Mouse (Mus musculus): Measurements from ENCODE around the gene Ddit4.

Ddit4 gene

GRCm38 (mm10) chr10:59915196-59915962, 36.3 kb downstream of the Ddit4 start:
- DNase-seq, result no peak

- no peak for DNase-seq
Measured at GRCm38 (mm10) chr10:59911561-59912198, 40.0 kb downstream of the Ddit4 start.

DNA sequence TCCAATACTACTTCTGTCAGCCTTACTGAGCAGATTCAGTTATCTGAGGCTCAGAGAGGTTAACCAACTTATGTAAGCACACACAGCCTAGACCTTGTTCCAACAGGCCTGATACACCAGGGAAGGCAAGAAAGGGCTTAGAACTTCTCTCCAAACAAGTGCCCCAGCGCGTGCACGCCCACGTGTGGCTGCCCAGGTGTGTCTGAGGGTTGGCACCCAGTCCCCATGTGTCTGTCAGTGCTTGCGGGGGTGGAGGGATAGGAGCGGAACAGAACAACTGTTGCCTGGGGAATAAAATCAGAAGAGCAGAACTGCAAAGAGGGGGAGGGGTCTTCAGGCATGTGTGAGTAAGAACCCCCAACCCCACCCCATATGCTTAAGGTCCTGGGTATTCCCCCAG, 40.5 kb downstream of the Ddit4 start:
- no peak for DNase-seq

DNA sequence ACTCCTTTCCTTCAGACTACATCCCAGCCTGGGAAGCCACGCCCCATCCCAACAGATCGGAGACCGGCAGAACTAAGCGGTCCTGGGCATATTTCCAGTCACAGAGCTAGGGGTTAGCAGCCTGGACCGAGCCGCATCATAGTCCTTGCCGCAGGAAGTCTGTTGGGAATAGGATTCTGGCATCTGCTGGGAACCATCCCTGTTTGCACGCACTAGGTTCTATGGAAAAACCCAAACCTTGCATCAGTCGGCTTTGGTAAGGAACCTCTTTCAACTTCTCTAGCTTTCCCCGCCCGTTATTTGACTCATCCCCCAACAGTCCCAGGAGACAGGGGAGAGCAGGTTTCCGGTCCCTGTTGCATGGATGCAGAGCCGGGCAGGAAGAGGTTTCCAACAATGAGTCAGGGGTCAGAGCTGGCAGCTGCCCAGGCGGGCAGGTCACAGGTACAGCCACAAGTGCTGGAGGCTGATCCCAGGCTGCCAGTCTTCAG, 42.2 kb downstream of the Ddit4 start:
- no peak for DNase-seq

DNA sequence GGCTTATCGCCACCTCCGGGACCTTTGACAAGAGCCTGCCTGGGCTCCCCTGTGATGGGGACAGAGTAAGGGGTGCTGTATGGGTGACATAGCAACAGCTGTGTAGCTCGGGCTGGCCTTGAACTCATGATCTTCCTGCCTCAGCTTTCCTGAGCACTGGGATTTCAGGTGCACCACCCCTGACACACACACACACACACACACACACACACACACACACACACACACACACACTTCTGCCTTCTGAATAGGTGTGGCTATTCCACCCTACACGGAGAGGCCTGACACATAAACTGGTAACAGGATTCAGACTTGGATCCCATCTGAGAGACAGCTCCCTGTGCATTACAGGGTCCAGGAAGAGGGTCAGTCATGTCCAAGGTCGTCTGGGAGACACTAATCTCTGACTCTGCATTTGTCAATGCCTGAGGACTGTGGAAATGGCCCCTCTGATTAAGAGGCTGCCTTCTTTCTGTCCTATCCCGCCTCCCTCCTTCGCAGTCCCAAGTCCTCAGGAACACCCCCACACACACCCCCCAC, 42.8 kb downstream of the Ddit4 start:
- DNase-seq, result no peak

DNA sequence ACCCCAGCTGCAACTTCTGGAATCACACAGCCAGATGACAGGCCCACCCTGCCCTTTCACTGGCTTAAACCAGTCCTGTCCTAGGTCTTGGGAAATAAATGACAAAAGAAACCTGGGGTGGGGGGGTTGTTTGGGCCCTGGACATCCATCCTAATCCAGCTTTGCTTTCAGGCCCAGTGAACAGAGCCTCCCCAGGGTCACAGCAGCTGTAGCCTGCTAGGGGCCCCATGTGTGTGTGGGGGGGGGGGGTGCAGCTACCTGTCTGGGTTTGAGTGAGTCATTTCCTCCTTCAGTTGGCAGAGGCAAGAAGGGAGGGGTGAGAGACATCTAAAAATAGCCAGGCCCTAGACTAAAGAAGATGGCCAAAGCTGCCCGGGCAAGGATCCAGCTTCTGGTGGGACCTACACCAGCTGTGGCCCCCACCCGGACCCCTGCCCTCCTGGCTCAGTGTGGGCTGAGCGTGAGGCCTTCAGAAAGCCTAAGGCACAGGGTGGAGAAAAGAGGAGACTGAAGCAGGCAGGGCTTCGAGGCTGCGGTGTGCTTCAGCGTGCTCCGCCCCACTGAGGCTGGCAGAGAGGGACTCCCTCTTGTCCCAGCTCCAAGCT, 43.8 kb downstream of the Ddit4 start:
- DNase-seq, result peak in 1 of 2 experiments; percentile 33

DNA sequence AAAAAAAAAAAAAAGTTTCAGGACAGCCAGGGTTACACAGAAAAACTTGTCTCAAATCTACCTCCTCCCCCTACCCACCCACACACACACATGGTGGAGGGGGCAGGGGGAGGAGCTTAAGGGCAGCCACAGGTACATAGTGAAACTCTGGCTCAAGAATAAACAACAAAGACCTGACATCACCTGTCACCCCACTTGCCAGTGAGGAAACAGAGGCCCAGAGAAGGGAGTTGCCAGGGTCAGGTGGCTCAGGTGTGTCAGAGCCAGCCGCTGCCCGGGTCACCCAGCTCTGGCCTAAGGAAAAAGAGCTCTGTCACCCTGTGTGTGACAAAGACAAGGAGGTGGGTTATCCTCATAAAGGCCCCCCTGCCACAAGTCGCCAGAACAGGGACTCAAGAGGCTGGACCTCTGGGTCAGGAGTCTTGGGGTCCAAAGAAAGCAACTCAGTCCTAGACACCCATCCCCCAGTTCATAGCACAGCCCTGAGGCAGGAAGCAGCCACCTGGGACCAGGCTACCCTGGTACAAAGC, 44.5 kb downstream of the Ddit4 start:
- no peak for DNase-seq

DNA sequence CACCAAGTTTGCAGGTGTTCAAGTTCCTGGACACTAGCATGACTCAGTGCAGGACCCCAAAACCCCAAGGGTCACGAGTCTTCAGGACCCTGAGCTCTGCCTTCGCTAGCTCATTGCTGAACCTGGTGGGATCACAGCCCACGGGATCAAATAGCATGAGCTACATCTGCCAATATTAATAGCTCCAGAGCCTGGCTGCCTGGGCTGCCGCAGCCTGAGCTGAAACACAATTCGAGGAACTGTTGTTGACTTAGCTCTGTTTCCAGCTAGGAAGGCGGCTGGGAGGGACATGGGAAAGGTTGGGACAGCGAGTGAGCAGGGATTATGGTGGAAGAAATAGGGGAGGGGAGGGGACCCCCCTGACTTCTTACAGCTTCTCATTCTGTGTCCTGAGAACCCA, 48.5 kb downstream of the Ddit4 start:
- no peak for DNase-seq

- no peak for DNase-seq
Measured at GRCm38 (mm10) chr10:59902606-59902990, 49.0 kb downstream of the Ddit4 start.

- DNase-seq, result no peak
Measured at GRCm38 (mm10) chr10:59901986-59902605, 49.5 kb downstream of the Ddit4 start.

- DNase-seq, result no peak
Measured at GRCm38 (mm10) chr10:59901463-59901862, 50.2 kb downstream of the Ddit4 start.

GRCm38 (mm10) chr10:59900939-59901338, 50.7 kb downstream of the Ddit4 start:
- DNase-seq, result no peak

GRCm38 (mm10) chr10:59900174-59900435, 51.5 kb downstream of the Ddit4 start:
- DNase-seq, result no peak

Data from cerebellum, postnatal 36 days (tissue).